Mouse (Mus musculus) midbrain, embryonic 14.5 days (tissue): Measurements from ENCODE around the gene Tle2. TPM values are rescaled to one million over a fixed set of nuclear protein-coding genes. Genes with fewer than 3 reads are reported as not detected.

ENCODE experiments used
- ATAC-seq: fragments of 200-750 bp; cut with Nextera tagmentation; 2 replicates; pipeline ENCODE4 v1.8.0; 2017; ENCODE audit warnings: moderate number of reproducible peaks, moderate library complexity; ENCODE audit not compliant: low FRiP score, low TSS enrichment
- DNase-seq: peaks from one replicate; pipeline ENCODE4 v3.0.0-alpha.2; 2015
- H3K27ac ChIP-seq: fragments of 300-500 bp; sonication (generic); replicated peaks from 2 replicates; pipeline ENCODE4 v1.5.1; 2014; ENCODE audit warnings: mild to moderate bottlenecking, low read depth, low read length, moderate library complexity
- H3K27me3 ChIP-seq: fragments of 300-500 bp; sonication (generic); 2 replicates; pipeline ENCODE4 v1.6.1; 2014; ENCODE audit warnings: low read length, control low read depth, mixed read lengths; ENCODE audit not compliant: control insufficient read depth, insufficient read depth
- H3K36me3 ChIP-seq: fragments of 300-500 bp; sonication (generic); 2 replicates; pipeline ENCODE4 v1.6.1; 2014; ENCODE audit warnings: low read length, control low read depth; ENCODE audit not compliant: control insufficient read depth, insufficient read depth
- H3K4me1 ChIP-seq: fragments of 300-500 bp; sonication (generic); 2 replicates; pipeline ENCODE4 v1.6.1; 2014; ENCODE audit warnings: mild to moderate bottlenecking, antibody characterized with exemption, low read length, control low read depth; ENCODE audit not compliant: control insufficient read depth, insufficient read depth
- H3K4me2 ChIP-seq: fragments of 300-500 bp; sonication (generic); 2 replicates; pipeline ENCODE4 v1.6.1; 2014; ENCODE audit warnings: mild to moderate bottlenecking, low read length, moderate library complexity
- H3K4me3 ChIP-seq: fragments of 300-500 bp; sonication (generic); replicated peaks from 2 replicates; pipeline ENCODE4 v1.5.1; 2014; ENCODE audit warnings: low read depth, low read length
- H3K9ac ChIP-seq: fragments of 300-500 bp; sonication (generic); replicated peaks from 2 replicates; pipeline ENCODE4 v1.6.1; 2014; ENCODE audit warnings: mild to moderate bottlenecking, low read length, moderate library complexity
- H3K9me3 ChIP-seq: fragments of 300-500 bp; sonication (generic); 2 replicates; pipeline ENCODE4 v1.6.1; 2016; ENCODE audit warnings: low read length, control low read depth, mixed read lengths; ENCODE audit not compliant: control insufficient read depth
- WGBS: fragments of 180-500 bp; shearing (Covaris S2); extraction: QIAGEN DNeasy Blood & Tissue Kit; methylation state at CpG from one replicate; pipeline ENCODE4 v1.1.7; 2014; 5-methylcytosine and 5-hydroxymethylcytosine counted together
- polyA plus RNA-seq: library from polyadenylated mRNA; unstranded; fragments of >200 nt; fragmentation: Nextera tagmentation; extraction: Ambion mirVana; gene quantifications from 2 replicates; pipeline ENCODE4 v1.2.1, GENCODE M21; 2014

Tle2 gene
- polyA plus RNA-seq, 1 experiment from 2014 or later, result 20.4 TPM

DNA sequence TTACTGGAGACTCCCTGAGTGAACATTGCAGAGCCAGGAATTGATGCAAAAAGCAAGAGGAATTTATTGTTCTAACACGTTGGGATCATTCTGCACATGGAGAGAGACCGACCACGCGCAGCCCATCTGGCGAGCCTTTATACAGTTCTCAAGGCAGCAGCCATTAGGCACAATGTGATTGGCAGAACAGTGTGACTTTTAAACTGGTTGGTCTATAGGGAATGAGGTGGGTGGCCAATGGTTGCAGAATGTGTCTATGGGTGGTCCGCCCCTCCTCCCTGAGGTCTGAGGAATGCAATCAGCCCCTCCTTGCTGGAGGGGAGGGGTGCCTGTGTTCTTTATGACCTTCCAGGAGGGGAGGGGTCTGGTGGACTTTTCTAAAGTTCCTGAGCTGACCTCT lies 41.1 kb downstream of the Tle2 start:
- H3K4me2 ChIP-seq, result no peak overlapping the region
- H3K9ac ChIP-seq, result no peak overlapping the region
- ATAC-seq (no peak), DNase-seq (no peak)
- no peak overlapping the region for H3K4me3 ChIP-seq
- no peaks in the 10 kb centered on the region for H3K27me3 ChIP-seq
- WGBS, result 75% methylated on average over 6 of the region's 6 CpGs
- no peaks in the 10 kb centered on the region for H3K36me3 ChIP-seq
- H3K9me3 ChIP-seq, result no peaks in the 10 kb centered on the region
- H3K27ac ChIP-seq, result no peak overlapping the region
- no peaks in the 10 kb centered on the region for H3K4me1 ChIP-seq

DNA sequence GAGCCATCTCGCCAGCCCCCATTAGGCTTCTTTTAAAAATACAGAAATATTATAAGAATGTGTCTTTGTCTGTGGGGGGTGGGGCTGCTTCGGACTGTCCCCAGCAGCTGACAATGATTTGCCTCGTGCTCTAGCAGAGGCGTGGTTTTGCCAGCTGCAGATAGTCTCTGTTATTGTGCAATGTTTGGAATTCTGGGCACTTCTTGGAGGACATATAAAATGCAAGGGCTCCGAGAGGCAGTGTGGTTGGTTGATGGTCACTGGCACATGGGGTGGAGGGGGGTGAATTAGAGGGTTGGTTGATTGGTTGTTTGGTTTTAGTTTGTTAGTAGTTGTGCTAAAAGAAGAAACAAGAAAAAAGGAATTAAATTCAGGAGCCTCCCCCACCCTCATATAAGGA lies 45.6 kb downstream of the Tle2 start:
- 95% methylated on average over 5 of the region's 5 CpGs for WGBS
- H3K4me3 ChIP-seq, result no peak overlapping the region
- no peaks in the 10 kb centered on the region for H3K9me3 ChIP-seq
- no peaks in the 10 kb centered on the region for H3K4me1 ChIP-seq
- no peak for ATAC-seq
- H3K27me3 ChIP-seq, result no peaks in the 10 kb centered on the region
- DNase-seq, result no peak
- no peak overlapping the region for H3K4me2 ChIP-seq
- H3K36me3 ChIP-seq, result peaks cover 38% of the 10 kb centered on the region
- H3K9ac ChIP-seq, result no peak overlapping the region
- H3K27ac ChIP-seq, result no peak overlapping the region

DNA sequence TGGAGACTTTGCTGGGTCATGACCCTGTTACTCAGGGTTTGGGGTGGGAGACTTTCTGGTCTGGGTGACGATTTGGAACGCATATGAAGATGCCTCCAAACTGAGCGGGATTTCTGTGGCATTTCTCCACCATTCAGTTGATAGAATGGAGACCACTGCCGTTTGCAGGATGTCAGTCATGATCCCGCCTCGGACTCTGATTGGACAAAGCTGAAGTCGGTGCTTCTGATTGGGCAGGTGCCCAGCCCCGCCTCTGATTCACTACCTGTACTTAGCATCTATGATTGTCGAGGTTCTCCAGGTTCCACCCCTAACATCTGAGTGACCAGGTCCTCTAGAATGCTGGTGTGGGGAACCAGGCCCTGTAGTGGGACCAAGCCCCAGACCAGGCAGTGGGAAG lies 46.4 kb downstream of the Tle2 start:
- H3K36me3 ChIP-seq, result peaks cover 46% of the 10 kb centered on the region
- ATAC-seq (no peak), DNase-seq (no peak)
- no peaks in the 10 kb centered on the region for H3K27me3 ChIP-seq
- no peaks in the 10 kb centered on the region for H3K4me1 ChIP-seq
- no peaks in the 10 kb centered on the region for H3K9me3 ChIP-seq
- no peak overlapping the region for H3K4me3 ChIP-seq
- H3K27ac ChIP-seq, result no peak overlapping the region
- no peak overlapping the region for H3K9ac ChIP-seq
- H3K4me2 ChIP-seq, result no peak overlapping the region
- 62% methylated on average over 9 of the region's 9 CpGs for WGBS

DNA sequence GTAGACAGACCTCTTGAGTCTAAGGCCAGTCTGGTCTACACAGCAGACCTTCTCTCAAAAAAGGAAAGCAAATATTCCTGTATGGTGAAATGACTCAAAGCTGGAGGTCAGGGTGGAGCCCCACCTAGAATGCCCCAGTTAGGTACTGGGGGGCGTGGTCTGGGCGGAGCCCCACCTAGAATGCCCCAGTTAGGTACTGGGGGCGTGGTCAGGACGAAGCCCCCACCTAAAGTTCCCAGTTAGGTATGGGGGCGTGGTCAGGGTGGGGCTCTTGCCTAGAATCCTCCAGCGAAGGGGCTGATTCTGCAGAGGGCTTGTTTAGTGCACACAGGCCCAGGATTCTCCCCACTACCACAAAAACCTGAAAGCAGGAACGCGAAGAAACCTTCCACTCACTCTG lies 49.1 kb downstream of the Tle2 start:
- DNase-seq (no peak), ATAC-seq (no peak)
- Histone ChIP-seq H3K9ac (no peak overlapping the region), H3K27ac (no peak overlapping the region), H3K27me3 (no peaks in the 10 kb centered on the region), H3K36me3 (peaks cover 48% of the 10 kb centered on the region), H3K9me3 (no peaks in the 10 kb centered on the region), H3K4me1 (peaks cover 7% of the 10 kb centered on the region), H3K4me2 (no peak overlapping the region), H3K4me3 (no peak overlapping the region)
- 61% methylated on average over 8 of the region's 8 CpGs for WGBS

DNA sequence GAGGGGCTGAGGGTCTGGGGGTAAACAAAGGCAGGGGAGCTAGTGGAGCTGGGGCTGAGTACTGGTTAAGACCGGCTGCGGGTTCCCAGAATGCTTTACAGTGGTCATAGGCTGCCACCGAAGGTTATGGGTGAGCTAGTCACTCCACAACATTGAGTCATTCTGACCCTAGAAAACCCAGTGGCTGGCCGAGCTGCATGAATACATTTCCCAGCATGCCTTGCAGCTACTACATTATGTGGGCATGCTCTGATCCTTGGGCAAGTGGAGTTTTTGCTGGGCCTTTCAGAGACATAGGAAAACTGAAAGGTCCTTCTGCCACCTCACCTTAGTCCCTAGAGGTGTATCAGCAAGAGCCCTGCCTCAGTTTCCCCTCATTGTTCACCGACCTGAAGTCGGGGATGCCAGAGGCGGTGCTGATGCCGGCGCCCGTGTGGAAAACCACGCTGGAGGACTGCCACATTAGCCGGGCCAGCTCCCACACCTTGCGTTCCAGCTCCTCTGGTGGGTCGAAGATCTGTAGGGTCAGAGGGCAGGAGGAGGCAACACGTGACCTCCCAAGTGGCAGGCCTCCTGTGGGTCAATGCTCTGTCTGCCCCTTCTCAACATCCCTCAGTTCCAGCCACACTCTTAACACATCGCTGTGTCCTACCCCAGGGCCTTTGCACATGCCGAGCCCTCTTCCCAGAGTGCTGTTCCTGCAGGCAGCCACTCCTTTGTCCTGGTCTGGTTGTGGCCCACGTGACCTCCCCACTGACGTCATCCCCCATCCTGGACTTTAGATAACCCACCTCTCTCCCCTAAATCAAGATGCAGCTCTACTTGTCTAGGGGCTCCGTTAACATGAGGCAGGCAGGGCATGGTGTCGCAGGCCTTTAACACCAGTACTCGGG lies 52.0 kb downstream of the Tle2 start:
- Histone ChIP-seq H3K27ac (peak overlapping the region; percentile 86), H3K4me1 (peaks cover 7% of the 10 kb centered on the region), H3K9ac (peak overlapping the region; percentile 69; the same call in 1 of the 2 replicates), H3K36me3 (peaks cover 44% of the 10 kb centered on the region), H3K4me3 (peak overlapping the region; percentile 64), H3K27me3 (no peaks in the 10 kb centered on the region), H3K9me3 (no peaks in the 10 kb centered on the region), H3K4me2 (peak overlapping the region; percentile 82)
- ATAC-seq, result no peak
- DNase-seq, result no peak
- WGBS, result 89% methylated on average over 22 of the region's 22 CpGs

DNA sequence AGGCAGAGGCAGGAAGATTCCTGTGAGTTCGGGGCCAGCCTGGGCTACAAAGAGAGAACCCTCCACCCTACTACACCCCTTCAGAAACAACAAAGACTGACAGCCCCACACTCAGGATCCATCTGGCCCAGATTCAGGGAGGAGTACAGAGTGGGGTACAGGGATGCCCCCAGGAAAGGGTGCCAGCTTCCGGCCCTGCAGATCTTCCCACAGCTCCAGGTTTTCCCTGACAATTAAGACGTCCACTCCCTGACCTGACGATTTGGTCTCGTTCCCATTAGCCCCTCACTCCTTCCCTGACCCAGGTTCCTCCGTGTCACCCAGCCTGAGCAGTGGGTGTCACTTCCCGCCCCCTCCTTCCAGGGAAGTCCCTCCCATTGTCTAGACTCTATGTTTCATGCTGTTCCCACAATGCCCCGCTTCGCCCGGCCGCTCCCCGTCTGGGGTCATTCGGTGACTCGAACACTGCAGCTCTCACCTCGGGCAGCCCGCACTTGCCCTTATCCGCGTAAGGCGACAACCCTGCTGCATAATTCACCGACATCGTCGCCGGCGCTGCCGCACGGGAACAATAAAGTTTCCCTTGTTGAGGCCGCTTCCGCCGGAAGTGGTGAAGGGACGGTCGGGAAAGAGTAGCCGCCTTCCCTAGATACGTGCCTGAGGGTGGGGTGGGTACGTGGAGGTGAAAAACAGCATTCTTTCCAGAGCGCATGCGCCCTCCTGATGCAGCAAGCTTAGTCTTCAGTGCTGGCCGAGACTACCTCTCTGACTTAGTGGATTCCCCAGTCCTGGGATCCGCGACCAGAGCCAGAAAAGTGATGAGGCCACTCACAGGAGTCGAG lies 52.9 kb downstream of the Tle2 start, which contains the start of gene Sirt6:
TSS of gene Sirt6 (minus strand) at position 804 of the 842 bp plus-strand sequence.
- 6% methylated on average over 40 of the region's 40 CpGs for WGBS
- Histone ChIP-seq H3K9me3 (no peaks in the 10 kb centered on the region), H3K27ac (peak within 1 kb of the TSS; percentile 86), H3K4me2 (peak within 1 kb of the TSS; percentile 82), H3K4me1 (peaks cover 7% of the 10 kb centered on the region), H3K36me3 (peaks cover 37% of the 10 kb centered on the region), H3K4me3 (peak within 1 kb of the TSS; percentile 64), H3K27me3 (no peaks in the 10 kb centered on the region), H3K9ac (peak within 1 kb of the TSS; percentile 69)
- ATAC-seq (peak; percentile 89), DNase-seq (peak; percentile 98)

DNA sequence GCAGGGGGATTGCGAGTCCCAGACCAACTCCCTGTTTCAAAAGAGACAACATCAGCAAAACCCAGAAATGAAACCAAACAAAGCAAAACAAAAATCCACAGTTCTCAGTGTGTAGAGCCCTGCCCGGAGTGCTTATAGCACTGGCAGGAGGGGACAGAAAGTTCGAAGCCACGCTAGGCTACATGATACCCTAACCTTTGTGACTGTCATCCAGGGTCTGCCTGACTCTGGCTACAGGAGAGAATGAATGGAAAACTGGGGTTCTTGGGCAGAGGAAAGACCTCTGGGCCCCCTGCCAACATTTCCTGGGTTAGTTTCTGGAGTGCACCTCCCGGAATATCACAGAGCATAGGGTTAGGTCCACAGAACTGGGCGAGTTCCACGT lies 53.5 kb downstream of the Tle2 start:
- peaks cover 31% of the 10 kb centered on the region for H3K36me3 ChIP-seq
- peak overlapping the region; percentile 82 for H3K4me2 ChIP-seq
- H3K27me3 ChIP-seq, result no peaks in the 10 kb centered on the region
- H3K27ac ChIP-seq, result peak overlapping the region; percentile 86
- H3K4me1 ChIP-seq, result peaks cover 7% of the 10 kb centered on the region
- H3K9ac ChIP-seq, result peak overlapping the region; percentile 69
- peak overlapping the region; percentile 64 for H3K4me3 ChIP-seq
- ATAC-seq, result peak; percentile 44; the same call in 1 of the 2 replicates
- no peaks in the 10 kb centered on the region for H3K9me3 ChIP-seq
- 59% methylated on average over 7 of the region's 7 CpGs for WGBS
- no peak for DNase-seq

DNA sequence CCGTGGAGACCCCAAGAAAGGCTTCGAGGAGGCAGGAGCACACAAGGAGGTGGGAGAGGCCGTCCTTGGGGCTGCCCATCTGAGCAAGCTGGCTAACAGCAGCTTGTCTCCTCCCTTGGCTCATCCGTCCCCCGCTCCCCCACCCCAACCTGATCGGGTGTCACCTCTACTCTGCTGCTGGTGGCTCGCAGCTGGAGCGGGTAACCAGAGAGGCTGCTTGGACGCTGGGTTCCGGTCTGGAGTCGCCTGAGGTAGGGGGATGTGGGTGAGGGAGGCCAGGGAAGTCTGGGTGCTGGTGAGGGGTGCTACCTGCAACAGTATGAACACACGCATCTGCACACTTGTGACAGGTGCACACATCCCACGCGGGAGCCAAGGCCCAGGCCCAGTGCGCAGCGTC lies 54.0 kb downstream of the Tle2 start, which contains the start of gene Ankrd24:
TSS of gene Ankrd24 (plus strand) at position 151 of the 400 bp plus-strand sequence.
- peaks cover 26% of the 10 kb centered on the region for H3K36me3 ChIP-seq
- H3K9me3 ChIP-seq, result no peaks in the 10 kb centered on the region
- H3K9ac ChIP-seq, result peak within 1 kb of the TSS; percentile 69
- peak within 1 kb of the TSS; percentile 82 for H3K4me2 ChIP-seq
- peak within 1 kb of the TSS; percentile 64 for H3K4me3 ChIP-seq
- no peak for ATAC-seq
- WGBS, result 89% methylated on average over 16 of the region's 16 CpGs
- H3K27ac ChIP-seq, result peak within 1 kb of the TSS; percentile 86
- no peaks in the 10 kb centered on the region for H3K27me3 ChIP-seq
- DNase-seq, result no peak
- H3K4me1 ChIP-seq, result peaks cover 10% of the 10 kb centered on the region
